Mouse (Mus musculus): ENCODE data around the gene Ppp2r5c.

The Ppp2r5c gene

DNA sequence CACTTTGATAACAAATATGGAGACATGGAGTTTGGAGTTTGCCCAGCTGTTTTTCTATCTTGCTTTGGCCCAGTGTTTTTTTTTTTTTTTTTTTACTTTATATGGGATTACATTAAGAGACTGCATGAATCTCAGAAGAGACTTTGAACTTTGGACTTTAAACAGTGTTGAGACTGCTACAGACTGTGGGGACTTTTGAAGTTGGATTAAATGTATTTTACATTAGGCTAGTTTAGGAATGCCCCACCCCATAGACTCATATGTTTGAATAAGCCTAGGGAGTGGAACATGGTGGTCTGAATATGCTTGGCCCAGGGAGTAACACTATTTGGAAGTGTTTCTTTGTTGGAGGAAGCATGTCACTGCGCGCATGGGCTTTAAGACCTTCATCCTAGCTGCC lies 4.7 kb upstream of the Ppp2r5c start:
- DNase-seq (ENCODE audit: low spot score): no peak

DNA sequence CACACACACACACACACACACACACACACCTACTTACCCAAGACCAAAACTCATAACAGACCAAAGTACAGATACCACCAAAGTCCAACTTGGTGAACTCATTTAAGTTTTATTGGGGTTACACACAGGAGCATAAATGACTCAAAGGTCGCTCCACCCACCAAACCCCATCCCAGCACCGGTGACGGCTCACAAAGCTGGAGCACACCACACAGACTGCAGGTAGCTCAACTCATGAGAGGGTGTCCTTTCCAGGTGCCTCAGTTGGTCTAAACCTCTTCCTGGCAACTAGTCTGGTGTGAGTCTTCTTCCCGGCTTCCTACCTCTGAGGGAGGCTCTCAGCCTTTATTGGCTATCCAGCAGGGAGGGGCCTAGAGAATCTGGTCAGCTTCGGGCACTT lies 2.4 kb upstream of the Ppp2r5c start:
- DNase-seq (ENCODE audit: low spot score): no peak

DNA sequence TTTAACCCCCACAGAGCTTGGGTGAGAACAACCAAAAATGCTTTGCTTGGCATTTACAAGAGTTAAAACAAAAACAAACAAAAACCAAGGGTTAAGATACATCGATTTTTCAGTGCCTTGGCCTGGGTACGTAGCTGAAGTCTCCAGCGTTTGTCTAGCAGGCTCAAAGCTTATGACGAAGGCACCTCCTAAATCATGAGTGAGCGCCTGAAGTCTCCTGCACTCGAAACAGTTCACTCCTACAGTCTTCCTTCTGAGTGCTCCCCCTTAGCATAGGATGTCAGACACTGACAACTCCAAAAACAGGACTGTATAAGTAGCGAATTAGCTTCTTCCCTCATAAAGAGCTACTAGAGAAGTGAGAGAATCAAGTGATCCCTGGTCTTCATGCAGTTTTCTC lies 1.1 kb upstream of the Ppp2r5c start:
- DNase-seq (ENCODE audit: low spot score): no peak

DNA sequence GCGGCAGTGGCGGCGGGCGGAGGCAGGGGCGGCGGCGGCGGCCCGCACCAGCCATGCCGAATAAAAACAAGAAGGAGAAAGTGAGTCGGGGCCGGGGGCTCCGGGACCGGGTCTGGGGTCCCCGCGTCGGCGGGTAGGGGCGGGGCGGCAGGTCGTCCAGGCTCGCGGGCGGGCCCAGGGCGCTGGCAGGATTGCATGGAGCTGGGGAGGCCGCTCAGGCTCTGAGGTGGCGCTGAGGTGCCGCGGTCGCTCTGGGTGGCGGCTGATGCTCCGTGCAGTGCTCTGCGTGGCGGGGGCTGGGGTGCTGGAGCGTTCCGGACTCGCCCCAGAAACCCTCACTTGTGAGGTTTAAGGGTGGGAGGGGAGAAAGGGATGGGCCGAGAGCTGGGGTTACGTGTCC lies 386 bp downstream of the Ppp2r5c start:
- peak; percentile 58 for DNase-seq (ENCODE audit: low spot score)

DNA sequence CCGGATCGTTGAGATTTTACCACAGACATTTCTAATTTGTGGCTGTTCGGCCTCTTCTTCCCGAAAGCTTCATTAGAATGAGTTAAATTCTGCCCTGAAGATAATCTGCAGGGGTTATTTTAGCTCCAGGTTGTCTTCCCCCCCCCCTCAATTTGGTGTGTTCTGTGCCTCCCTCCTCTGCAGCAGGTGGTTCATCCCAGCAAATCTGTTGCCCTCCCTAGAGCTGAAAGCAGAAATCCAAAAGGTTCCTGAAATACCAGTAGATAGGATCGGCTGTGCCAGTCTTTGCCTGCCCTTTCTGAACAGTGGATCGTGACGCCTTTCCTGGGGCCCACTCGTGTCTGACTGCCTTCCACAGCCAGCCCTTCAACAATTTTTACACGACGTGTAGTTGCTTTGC lies 1.8 kb downstream of the Ppp2r5c start:
- DNase-seq (ENCODE audit: low spot score): no peak

DNA sequence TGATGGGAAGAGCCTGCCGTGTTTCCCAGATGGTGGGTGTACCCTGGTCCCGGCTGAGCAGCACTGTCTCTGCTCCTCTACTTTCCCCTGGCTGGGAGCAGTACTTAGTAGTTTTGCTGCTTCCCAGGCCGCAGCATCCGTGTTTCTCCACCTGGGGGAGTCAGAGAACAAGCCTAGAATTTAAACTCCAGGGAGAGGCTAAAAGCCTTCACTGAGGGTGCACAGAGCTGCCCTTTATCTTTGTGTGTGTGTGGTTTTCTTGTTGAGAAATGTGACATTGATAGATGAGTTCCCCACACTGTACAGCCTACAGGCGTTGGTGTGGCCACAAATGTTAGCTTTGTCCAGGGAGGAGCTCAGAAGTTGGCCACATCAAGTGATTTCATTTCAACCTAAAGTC lies 7.3 kb downstream of the Ppp2r5c start:
- peak; percentile 74 for DNase-seq (ENCODE audit: low spot score)

DNA sequence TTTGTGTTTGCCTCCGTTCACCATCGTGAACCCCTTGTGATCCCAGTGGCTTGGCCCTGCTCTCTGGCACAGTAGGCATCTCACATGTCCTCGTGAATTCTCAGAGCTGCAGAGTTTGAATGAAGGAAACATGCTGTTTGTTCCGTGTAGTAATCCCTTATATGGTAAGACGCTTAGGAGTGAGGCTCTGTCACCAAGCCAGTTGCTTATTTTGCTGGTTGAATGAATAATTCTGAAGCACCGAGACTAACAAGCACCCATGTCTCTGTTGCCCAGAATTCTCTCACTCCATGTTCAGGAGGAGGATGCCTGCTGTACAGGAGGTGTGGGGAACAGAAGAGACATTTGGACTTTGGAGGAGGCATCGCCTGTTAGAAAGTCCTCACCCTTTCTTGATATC lies 9.1 kb downstream of the Ppp2r5c start:
- no peak for DNase-seq (ENCODE audit: low spot score)

DNA sequence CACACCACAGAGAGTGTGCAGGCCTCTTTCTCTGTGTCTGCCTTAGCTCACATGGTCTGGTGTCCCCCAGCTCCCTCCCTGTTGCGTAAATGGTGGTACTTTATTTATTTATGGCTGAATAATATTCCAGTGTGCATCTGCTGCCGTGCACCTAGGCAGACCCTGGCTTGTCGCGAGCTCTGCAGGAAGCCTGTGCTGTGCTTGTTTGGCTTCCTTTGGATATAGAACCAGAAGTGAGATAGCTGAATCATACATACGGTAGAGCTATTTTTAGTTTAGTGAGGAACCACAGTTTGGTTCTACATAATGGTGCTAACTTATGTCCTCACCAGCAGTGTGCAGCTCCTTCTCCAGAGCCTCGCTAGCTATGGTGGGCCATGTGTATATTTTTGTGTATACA lies 11.7 kb downstream of the Ppp2r5c start:
- DNase-seq (ENCODE audit: low spot score): no peak

DNA sequence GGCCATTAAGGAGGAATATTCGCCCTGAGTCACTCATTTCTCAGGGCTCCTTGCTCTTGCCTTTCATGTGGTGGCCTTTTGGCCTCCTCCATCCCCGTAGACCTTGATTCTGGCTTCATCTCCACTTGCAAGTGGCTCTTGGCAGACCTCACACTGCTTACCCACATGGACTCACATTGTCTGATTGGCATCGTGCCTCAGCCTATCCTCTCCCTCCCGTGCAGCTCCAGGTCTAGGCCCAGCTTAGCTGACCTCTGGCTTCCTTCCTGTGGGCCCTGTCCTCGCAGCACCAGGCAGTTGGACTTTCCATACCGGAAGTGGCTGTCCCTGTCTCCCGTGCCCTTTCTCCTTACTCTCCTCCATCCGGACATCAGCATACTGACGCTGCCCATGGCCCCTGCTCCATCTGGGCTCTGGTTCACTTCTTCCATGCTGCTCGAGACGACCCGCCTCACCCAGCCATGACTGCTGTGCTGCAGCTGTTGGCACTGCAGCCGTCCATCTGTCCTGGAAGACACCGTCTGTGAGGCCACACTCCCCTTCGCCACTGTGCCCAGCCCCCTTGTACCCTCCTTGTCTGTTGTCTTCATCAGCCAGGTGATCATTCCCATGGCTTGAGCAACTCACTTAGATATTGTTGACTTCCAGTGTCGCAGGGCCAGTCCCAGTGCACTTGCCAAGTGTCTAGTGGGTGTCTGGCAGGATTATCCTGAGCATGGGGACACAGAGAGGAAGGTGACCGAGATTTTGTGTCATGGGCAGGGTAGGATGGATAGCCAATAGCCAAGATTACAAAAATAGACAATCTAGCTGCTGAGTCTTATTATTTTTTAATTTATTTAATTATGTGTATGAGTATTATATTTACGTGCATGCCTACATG lies 13.7 kb downstream of the Ppp2r5c start:
- no peak for DNase-seq (ENCODE audit: low spot score)

DNA sequence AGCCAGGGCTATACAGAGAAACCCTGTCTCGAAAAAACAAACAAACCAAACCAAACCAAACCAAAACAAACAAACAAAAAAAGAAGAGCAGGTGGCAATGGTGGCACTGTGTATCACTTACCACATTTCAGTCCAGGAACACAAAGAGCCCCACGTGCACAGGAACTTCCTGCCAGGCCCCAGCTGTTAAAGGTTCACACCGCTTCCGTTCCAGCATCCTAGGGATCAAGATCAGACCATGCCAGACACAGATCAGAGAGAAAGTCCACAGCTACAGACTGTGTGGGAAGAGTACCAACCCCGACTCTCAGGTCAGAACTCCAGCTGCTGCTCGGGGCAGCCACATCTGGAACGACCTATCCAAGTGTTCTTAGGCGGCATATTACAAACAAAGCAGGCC lies 16.8 kb downstream of the Ppp2r5c start:
- DNase-seq (ENCODE audit: low spot score): no peak

DNA sequence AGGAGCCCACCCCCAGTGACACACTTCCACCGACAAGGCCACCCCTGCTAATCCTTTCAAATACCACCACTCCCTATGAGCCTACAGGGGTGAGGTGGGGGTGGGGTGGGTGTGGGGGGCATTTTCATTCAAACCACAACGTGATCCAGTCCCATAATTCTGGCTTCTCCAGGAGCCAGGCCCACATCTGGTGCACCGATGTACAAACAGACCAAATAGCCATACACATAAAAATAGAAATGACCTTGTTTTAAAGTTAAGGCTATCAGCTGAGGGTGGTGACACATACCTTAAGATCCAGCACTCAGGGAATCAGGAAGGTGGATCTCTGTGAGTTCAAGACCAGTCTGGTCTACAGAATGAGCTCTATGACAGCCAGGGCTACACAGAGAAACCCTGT lies 24.5 kb downstream of the Ppp2r5c start:
- DNase-seq (ENCODE audit: low spot score): no peak

DNA sequence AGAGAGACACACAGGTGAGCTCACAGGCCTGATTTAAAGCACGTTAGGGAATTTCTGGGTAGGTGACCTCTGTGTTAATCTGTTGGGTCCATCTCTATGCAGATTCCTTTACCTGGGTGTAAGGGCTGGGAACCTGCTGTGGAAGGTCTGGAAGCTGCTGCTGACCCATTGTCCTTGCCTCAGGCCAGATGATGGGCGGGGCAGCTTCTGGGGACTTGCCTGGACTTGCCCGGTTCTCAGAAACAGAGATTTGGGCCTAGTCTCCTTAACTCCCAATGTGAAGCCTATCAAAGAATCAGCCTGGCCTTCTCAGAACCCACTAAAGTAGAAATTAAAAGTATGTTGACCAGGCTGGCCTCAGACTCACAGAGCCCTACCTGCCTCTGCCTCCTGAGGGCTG lies 25.3 kb downstream of the Ppp2r5c start:
- DNase-seq (ENCODE audit: low spot score): no peak

DNA sequence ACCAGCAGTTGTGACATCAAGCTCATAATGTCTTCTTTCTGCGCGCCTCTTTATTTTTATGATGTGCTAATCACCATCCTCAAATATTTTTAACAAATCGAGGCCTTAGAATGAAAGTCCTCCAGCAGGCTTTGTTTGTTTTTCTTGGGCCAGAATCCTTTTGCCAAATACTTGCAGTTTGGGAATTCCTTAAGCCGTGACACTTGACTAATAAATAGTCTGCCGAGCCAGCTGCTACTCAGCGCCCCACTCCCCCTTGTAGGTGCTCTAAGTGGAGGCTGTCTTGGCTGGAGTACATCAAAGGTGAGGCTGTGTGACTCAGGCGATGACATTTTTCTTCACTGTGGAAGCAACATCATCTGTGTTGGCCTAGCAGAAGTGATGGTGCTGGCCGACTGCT lies 27.6 kb downstream of the Ppp2r5c start:
- no peak for DNase-seq (ENCODE audit: low spot score)

DNA sequence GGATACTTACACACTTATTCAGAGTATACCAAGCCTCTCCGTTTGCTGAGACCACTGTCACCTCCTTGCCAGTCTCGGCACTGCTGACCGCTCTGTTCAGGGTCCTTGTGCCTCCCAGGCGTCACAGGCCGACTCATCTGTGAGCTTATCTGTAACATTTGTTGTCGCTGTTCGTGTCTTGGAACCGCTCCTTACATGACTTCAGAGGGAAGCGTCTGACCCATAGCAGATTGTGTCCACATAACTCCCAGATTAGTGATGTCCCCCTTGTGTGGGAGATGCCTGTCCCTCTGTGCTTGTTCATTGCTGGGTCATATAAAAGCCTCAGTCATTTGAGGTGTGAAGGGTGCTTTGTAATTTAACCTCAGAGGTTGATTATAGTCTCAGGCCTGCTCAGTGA lies 29.6 kb downstream of the Ppp2r5c start:
- no peak for DNase-seq (ENCODE audit: low spot score)

DNA sequence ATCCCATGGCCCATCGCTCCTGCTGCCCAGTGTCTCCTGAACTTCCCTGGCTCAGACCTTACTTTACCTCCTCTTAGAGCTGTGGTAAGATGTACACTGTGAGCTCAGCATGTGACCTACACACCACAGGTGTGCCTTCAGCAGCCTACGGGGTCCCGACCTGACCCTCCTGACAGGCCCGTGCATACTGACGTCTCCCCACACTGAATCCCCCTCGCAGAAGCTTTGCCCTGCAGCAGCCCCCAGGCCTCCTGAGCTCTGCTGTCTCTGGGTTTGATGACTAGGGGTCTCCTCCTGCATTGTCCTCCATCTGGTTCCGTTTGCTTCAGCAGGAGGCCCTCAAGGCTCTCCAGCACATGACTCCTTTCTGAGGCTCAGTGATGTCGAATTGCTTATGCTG lies 31.0 kb downstream of the Ppp2r5c start:
- DNase-seq (ENCODE audit: low spot score): no peak

DNA sequence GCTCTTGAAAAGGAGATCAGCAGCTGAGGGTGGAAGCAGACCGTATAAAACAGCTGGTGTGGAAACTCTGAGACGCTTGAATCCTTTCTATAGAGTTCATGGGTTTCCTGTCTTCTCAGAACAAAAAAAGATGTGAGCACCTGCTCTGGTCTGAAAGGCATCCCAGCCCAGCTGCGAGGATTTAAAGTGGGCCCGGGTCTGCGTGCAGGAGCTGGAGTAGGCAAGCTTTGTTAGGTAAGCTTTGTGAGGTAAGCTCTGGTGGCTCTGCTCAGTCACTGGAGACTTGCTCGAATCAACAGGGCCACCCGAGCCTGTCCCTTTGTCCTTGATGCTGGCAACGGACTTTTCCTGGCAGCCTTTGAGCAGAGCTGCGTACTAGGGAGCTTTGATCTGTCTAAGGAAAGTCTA lies 31.7 kb downstream of the Ppp2r5c start:
- no peak for DNase-seq (ENCODE audit: low spot score)

DNA sequence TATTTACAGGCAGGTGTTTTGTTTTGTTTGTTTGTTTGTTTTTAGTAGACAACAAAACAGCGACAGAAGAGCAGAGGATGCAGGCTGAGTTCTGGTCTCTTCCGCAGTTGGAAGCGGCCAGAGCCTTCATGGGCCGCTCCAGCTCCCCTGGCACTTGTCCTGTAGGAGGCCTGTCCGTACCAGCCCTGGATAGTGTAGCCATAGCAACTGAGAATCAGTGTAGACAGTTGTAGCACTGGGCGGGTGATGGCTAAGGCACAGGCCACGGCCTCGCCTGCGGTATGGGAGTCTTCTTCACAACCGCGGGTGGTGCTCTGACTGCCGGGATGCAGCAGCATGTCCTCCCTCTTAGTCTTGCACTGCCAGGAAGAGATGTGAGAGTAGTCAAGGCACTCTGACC lies 32.3 kb downstream of the Ppp2r5c start:
- no peak for DNase-seq (ENCODE audit: low spot score)

DNA sequence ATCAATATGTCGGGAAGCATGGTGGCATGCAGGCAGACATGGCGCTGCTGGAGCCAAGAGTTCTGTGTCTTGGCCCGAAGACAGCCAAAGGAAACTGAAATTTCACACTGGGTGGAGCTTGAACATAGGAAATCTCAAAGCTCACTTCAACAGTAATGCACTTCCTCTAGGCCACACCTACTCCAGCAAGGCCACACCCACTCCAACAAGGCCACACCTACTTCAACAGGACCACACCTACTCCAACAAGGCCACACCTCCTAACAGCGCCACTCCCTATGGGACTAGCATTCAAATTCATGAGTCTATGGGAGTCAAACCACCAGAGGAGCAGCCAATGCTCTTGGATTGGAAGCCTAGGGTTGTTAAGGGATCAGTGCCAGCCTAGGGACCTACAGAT lies 33.8 kb downstream of the Ppp2r5c start:
- no peak for DNase-seq (ENCODE audit: low spot score)

DNA sequence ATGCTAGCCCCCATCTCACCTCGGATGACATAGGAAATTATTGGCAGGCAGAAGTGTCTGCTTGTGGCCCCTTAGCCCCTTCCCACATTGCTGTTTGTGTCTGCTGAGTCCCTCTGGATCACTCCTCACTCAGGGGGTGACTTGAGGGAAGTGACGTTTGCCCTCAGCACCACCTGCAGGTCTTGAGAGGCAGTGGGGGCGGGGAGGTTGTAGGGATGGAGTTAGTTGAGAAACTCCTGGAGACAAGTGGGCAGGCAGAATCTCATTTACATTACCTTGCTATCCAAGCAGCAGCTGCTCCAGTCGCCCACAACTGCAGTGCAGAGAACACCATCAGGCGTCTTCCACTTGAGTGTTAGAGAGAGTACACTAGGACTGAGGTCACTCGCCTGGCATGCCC lies 36.8 kb downstream of the Ppp2r5c start:
- no peak for DNase-seq (ENCODE audit: low spot score)

DNA sequence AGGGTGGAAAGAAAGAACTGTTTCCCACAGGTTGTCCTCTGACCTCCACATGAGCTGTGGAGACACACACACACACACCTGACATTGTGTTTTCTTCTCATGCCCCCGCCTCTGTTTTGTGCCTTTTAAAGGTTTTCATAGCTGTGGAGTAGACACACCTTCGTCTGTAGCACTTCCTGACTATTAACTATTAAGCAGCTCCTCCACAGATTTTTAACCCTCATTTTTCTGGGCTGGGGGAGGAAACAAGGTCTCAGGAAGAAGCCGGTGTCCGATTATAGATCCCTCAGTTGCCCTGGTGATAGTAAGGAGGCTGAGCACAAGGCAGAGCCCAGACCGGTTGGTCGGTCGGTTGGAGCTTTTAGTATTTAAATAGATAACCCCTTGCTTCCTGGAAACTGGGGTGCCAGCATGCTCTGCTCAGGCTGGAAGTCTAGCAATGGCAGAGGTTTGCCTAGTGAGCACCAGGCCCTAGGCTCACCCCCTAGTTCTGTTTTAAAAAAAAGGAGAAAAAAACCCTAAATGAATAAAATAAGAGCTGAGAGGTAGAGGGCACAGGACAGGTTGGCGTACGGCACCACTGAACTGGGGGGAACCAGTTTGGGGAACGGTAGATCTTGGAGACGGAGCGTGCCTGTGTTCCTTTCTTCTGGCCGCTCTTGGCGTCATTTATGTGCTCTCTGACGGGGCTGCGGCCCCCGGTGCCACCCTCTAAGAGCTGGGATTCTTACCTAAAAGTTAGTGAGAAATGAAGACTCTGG lies 38.1 kb downstream of the Ppp2r5c start:
- no peak for DNase-seq (ENCODE audit: low spot score)

DNA sequence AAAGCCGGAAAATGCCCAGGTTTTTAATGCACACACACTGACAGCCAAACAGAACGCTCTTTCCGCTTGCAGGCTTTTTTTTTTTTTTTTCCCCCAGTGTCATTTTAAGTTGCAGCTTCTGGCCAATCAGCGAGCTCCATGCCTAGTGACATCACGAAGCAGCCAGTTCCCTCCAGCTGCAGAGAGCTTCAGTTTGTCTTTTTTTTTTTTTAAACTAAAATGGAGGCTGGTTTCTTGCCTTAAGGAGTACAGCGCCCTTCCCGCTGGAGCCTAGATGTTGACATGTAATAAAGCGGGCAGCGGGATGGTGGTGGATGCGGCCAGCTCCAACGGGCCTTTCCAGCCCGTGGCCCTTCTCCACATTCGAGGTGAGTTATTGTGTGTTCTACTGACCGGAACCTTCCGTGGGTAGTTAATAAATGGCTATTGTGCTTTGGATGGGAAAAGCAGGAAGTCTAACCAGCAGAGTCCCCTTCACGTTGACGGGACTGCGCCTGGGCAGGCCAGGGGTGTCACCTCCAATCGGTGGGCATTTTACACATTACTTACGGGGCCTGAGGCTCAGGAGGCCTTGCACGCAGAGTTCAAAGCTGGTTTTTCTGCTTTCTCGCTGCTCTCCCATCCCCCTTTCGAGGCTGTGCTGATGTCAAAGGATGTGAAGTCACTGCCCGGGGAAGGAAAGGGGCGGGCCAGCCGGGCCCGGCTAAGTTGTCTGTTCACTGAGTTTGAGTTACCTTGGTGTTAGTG lies 38.8 kb downstream of the Ppp2r5c start:
- DNase-seq (ENCODE audit: low spot score): peak; percentile 83

DNA sequence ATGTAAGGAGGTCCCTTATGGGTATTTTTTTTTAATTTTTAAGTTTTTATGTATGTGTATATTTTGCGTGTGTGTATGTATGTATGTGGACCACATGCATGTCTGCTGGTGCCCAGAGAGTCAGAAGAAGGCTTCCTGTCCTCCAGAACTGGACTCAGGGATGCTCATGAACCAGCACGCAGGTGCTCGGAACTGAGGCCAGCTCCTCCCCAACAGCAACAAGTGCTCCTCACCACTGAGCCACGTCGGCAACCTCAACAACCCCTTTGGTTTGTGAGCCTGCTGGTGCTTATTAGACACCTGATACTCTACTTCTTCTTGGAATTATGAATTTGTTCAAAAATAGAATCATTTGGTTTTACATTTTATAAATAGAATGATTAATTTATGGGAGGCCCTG lies 39.9 kb downstream of the Ppp2r5c start:
- DNase-seq (ENCODE audit: low spot score): no peak

DNA sequence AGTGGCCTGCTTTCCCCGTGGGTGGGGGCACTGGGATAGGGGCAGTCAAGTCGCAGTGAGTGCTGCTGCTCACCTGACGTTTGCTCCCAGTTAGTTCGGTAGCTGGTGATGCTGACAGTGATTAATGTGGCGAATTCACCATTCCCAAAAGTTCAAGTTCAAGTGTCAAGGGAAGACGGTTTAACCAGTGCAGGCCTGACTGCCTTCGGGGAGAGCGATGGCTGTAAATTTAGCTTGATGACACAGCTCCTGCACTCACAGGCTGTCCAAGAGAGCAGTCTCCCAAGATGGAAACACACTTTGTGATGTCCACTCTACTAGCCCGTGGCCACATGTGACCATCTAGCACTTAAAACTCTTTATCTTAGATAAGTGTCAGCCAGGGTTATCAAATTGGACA lies 41.1 kb downstream of the Ppp2r5c start:
- DNase-seq (ENCODE audit: low spot score): no peak
